Mouse (Mus musculus) induced T-regulatory cell, adult 2 months (primary cell): ENCODE measurements around the gene Kif1b.
A peak's percentile ranks its signal among the peaks of the same experiment; 100 is the strongest.
"Not testable (repeated sequence)": the region's sequence is repeated elsewhere in the genome, so short reads cannot be mapped to it uniquely, and the experiment has no call there.

ENCODE experiments used
- DNase-seq: peaks from one replicate; pipeline ENCODE4 v3.0.0-alpha.2; 2012; ENCODE audit warnings: low read depth

Kif1b gene

DNA sequence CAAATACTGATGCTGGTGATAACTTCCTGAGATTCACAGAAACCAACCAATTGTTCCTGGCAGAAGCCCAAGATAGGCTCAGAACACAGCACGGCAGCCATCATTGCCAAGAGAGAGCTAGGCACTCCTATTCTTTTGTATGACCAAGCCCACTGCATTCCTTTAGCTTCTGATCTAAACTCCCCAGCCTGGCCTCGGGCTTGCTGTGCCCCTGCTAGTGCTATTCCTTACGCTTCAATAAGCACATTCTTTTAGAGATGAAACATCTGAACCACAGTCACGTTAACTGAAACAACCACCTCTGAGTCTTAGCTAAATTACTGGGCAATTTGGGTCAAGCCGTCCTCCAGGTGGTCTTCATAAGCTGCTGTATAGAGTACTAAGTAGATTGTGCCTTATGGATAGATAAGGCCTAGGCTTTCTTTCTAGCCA lies 87.4 kb downstream of the Kif1b start:
- DNase-seq, result no peak

DNA sequence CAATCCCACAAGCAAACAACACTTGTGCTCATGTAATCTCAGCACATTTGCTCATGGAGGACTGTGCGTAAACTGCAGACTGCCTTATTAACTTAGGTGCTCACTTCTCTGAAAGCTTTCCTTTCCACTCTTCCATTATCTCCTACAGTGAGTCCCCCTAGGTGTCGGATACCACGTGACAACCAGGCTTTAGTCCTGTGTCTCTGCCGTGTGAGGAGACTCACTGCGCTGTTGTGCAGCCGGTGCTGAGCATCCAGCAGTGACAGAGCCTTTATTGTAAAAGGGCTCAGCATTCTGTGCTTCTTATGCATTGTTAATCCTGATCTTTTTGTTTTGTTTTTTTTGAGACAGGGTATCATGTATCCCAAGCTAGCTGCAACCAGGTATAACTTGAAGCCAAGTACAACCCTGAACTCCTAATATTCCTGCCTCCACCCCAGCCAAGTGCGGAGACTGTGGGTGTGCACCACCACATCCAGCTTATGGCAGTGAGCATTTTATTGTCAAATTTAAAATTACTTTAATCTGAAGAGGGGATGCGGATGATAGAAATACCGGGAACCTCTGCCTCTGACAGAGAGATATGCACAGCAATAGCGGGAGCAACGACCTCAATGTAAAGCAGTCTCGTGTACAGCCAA lies 88.0 kb downstream of the Kif1b start:
- DNase-seq, result no peak

DNA sequence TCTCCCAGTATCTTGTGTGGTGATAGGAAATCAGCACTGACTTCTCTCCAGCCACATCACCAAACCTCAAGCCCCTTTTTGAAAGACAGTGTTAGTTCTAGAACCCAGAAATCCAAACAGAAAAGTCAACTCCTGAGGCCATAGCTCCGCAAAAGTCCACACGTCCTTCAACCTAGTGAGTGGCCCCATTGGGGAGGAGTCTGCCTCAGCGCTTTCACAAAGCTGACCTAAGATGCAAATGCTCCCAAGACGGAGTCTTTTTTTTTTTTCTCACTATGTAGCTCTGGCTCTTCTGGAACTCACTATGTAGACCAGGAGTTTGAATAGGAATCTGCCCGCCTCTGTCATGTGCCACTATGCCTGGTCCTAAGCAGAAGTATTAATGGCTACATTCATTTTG lies 89.0 kb downstream of the Kif1b start:
- no peak for DNase-seq

DNA sequence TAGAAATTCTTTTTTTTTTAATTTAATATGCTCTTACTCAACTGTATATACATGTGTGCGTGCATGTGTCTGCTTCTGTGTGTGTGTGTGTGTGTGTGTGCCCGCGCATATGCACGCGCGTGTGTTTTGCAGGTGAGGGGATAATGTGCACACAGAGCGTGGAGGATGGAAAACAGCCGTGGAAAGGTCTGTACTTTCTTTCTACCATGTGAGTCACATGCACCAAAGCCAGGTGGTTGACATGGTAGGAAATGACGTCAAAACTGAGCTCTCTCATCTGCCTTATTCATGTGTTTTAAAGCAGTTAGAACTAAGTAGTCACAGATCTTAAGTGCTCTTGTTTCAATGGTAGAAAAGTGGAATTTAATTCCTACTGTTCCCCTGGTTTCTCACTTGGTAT lies 91.5 kb downstream of the Kif1b start:
- DNase-seq, result peak; percentile 13

DNA sequence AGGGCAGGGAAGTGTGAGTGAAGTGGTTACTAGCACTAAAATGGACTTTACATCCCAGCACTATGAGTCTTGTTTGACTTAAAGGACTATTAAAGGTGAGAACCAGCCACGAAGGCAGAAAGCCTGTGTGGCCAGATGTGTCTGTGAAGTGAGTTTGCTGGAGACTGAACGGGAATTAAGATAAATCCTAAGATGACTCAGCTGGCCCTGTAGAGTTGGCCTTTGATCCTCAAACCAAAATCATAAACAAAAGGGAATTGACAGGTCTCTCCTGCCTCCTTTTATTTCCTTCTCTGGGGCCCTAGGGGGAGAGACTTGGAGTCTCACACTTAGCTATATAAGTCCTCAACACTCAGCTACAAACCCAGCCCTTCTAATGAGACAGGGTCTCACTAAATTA lies 92.1 kb downstream of the Kif1b start:
- no peak for DNase-seq

DNA sequence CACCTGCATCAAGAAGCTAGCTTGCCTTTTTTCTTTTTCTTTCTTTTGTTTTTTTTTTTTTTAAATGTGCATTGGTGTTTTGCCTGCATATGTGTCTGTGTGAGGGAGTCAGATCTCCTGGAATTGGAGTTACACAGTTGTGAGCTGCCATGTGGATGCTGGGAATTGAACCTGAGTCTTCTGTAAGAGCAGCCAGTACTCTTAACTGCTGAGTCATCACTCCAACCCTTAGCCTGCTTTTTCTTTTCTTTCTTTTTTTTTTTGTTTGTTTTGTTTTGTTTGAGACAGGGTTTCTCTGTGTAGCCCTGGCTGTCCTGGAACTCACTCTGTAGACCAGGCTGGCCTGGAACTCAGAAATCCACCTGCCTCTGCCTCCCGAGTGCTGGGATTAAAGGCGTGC lies 93.0 kb downstream of the Kif1b start:
- DNase-seq, result not testable (repeated sequence)

DNA sequence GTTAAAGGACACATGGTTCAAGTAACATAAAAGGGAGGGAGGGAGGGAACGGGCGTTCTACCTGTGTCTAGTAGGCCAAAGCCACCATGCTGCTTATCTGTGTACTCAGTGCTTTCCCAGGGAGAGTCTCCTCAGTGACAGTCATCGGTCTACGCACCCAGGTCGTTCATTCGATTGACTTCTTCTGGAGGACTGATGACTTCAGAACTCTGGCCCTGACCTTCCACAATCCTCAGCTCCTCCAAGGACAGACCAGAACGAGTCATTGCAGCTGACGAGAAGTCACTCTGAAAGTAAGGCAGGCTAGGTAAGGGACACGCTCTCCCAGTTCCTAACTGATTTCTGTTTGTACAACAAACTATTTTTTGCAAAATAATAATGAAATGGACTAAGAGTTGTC lies 94.0 kb downstream of the Kif1b start:
- DNase-seq, result no peak

DNA sequence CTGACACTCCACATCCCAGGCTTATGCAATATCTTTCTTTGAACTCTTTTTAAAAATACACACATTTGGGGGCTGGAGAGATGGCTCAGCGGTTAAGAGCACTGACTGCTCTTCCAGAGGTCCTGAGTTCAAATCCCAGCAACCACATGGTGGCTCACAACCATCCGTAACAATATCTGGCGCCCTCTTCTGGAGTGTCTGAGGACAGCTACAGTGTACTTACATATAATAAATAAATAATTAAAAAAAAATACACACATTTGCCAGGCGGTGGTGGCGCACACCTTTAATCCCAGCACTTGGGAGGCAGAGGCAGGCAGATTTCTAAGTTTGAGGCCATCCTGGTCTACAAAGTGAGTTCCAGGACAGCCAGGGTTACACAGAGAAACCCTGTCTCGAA lies 96.1 kb downstream of the Kif1b start:
- DNase-seq, result not testable (repeated sequence)

DNA sequence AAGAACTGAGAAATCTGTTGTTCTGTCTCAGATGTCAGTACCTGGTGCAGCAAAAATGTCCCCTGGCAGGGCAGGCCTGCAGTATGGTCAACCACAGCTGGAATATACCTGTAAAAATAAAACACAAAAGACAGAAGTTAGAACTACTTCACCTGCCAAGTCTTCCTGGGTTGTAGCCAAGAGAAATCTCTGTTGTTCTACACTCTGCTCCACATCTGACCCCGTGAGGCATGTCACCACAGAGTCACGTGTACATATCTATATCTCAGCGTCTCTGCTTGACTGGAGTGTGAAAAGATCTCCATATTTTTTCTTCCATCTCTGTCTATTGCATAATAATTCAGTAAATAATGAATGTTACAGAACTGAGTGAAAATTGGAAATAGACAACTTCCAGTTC lies 105.0 kb downstream of the Kif1b start:
- no peak for DNase-seq

DNA sequence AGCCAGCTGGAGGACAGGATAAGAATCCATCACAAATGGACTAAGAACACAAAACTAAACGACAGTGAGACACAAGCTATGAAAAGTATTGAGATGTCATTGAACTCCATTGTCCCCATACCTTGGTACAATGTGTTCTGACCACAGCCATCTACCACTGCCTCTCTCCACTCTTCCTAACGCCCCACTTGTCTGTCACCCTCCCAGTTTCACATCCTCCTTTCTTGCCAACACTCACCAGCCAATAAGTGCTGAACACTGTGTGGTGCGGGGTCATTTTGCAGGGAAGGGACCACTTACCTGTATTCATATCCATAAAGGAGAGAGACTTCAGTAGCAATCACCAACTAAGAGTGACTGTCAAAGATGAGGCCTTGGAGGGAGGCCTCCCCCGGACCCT lies 106.4 kb downstream of the Kif1b start:
- no peak for DNase-seq

DNA sequence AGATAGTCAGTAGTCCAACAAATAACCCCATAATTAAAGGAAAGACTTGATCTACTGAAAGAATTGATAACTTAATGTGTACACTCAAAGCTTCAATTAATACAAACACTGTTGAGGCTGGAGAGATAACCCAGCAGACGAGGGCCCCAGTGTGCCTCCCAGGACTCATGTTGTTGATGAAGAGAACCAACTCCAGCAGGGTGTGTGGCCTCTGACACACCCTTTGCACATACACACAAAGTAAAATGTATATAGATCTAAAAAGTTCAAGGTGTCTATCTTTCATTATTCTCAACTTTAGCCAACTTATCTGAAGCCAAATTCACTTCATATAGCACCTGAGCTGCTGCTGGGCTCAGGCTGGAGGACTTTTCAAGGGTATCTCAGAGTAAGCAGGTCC lies 110.3 kb downstream of the Kif1b start:
- DNase-seq, result no peak

DNA sequence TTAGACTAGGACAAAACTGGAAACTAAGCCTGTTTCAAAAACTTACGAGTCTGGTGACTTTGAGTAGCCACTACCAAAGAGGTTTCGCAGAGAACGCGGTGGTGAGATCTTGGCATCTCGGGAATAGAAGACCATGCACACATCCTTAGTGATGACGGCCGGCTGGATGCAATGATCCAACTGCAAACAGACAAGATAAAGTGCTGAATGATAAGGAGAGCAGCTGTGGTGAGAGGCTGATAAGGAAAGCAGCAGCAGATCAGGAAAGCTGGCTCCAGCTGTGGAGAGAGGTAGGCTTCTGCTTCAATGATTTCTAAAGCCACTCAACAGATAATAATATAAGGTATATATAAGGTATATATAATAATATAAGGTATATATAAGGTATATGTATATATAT lies 116.4 kb downstream of the Kif1b start:
- no peak for DNase-seq

DNA sequence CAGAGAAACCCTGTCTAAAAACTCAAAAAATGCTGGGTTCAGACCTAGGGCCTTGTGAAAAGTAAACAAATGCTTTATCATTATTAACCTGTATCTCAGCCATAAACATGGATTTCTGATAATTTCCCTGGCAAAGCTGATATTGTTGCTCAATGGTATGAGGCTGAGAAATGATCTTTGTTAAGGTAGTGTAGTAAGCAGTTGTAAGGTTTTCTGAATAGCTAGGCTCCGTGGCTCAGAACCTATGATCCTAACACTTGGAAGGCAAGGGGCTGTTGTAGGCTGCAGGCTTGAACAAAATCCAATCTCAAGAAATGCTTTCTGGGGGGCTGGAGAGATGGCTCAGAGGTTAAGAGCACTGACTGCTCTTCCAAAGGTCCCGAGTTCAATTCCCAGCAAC lies 118.9 kb downstream of the Kif1b start:
- DNase-seq, result no peak

DNA sequence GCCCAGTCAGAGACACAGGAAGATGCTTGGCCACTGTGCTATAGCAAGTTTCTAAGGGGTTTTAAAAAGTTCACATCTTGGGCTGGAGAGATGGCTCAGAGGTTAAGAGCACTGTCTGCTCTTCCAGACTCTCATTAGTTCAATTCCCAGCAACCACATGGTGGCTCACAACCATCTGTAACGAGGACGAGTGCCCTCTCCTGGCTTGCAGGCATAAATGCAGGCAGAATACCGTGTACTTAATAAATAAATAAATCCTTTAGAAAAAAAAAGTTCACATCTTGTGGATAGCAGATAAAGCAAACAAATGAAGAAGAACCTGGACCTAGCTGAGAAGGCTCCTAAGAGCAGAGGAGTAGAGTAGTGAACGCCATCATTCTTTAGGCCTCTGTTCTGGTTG lies 124.7 kb downstream of the Kif1b start:
- DNase-seq, result peak; percentile 68

DNA sequence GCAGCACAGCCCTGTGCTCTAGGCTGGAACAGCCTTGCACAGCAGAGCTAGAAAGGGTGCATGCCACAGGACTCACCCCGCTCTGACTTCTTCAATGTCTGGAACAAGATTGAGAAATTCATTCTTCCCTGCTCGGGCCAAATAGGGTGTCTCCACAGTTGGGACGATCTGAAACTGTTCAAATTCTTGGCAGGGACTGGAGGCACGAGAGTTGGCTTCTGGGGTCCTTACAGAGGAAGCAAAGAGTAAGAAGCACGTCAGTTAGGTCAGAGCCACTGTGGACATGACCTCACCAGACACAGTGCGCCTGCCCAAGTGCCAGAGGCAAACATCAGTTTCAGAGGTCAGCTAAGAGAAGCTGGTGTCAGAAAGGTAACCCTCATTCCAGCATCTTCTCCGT lies 125.3 kb downstream of the Kif1b start:
- DNase-seq, result no peak

DNA sequence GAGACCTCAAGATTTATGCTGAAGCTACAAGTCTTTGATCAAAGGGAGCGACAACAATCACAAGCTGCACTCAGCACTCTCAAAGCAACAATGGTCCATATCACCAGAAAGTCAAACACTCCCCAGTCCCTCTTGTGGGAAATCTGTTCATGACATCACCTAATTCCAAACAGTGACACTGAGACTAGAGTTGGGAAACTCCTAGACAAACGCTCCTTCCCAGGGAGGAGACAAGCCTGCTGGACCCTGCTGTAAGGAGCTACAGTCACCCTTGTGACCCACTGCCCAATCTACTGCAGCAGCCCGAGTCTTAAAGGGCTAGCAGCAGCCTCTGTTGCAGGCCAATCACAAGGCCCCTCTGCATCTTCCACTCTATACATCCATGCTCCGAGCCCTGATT lies 127.9 kb downstream of the Kif1b start:
- no peak for DNase-seq

DNA sequence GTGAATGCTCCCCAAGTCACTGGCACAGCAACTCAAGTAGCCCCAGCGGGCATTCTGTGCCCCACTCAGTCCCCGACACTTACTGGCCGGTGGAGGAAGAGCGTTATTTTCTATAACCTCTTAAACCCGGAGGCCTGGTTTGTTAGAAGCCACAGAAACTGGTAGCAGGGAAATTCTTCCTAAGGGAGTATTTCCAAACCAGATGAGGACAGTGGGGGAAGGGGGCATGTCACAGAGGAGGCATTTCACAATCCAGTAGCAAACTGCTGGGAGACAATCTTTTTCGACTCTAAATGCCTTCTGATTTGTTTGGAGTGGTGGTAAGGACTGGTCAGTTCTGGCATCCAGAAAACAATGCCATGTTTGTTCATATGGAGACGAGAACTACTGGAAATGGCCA lies 128.3 kb downstream of the Kif1b start:
- DNase-seq, result no peak

DNA sequence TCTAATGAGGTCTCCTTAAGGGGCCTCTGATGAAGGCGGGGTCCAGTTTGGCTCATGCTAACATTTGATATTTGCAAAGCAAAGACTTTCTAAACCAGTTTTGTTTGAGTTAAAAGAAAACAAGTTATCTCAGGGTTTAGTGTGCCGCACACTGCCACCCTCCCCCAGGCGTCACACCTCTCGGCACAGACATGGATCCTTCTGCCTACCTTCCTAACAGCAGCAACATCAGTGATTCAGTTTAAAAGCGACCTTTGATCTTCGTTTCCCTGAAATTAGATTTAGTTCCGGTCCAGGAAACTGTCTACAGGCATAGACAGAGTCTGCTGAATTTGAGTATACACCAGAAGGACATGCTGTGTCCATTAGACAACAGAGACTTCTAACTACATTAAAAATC lies 129.2 kb downstream of the Kif1b start:
- no peak for DNase-seq

DNA sequence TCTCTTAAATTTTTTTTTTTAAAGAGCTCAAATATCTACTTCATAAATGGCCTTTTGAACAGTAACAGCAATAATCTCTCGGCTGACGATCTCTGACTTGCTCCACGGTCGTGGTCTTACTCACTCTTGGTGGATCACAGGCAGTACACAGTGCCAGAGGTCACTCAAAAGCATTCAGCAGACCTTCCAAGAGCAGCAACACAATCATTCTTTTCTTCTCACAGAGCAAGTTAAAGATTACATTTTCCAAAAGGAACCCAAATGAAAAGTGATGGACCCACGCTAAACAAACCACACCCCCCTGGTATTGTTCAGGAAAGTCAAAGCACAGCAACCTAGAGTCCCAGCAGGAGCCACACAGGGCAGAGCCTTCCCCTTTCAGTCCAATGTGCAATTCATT lies 130.4 kb downstream of the Kif1b start:
- no peak for DNase-seq

DNA sequence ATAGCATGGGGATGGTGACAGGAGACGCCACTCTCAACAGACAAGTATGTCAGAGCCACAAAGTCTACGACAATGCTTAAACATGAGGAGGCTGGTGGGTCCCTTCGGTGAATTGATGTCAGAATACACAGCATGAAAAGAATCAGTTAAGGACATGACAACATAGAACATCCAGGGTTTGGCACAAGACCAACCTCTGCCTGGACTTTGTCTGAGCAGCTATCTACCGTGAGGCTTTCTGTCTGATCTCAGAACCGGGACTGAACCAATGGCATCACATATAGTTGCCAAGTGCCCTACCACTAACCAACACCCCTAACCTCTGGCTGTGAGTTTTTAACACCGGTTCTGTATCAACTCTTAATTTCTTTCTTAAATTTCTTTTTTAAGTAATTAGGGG lies 130.8 kb downstream of the Kif1b start:
- no peak for DNase-seq

DNA sequence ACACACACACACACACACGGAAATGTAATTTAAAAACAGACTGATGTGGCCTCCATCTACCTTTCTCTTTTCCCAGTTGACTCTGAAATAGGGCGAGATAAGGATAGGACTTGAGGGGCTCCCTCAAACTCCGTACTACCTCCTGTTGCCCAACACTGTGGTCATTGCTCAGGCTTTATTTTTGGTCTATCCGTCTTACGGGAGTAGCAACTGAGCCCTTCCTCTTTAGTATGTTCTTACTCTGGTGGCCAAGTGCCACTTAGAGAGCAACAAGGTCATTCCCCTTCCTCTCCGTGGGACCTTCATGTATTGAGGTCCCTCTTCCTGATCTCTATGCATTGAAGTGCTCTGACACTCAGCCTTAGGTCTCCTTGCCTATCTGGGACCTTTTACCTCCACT lies 133.8 kb downstream of the Kif1b start:
- DNase-seq, result no peak

DNA sequence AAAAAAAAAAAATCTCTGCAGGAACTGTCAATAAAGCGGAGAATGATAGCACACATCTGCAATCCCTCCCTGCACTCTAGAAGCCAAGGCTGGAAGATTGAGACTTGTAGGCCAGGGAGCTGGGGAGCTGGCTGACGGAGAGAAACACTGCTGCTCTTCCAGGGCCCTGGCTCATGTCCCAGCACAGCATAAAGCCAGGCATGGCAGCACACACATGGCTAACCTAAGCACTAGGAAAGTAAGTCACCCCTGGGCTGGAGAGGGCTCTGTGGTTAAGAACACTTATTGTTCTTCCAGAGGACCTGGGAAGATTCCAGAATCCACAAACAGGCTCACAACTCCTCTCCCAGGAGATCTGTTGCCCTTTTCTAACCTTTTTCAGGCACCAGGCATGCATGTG lies 134.8 kb downstream of the Kif1b start:
- no peak for DNase-seq

DNA sequence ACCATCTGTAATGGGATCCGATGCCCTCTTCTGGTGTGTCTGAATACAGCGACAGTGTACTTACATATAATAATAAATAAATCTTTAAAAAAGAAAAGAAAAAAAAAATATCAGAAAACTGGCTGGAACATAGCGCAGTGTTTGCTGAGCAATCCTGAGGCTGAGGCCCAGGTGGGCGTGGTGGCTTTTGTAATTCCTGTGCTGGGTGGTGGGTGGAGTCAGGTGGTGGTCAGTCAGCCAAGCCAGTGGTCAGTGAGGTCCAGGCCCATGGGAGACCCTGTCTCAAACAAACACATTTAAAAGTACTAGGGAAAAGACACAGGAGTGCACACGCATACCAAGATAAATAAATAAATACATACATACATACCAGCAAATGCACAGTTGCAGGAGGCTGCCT lies 135.4 kb downstream of the Kif1b start:
- DNase-seq, result no peak

DNA sequence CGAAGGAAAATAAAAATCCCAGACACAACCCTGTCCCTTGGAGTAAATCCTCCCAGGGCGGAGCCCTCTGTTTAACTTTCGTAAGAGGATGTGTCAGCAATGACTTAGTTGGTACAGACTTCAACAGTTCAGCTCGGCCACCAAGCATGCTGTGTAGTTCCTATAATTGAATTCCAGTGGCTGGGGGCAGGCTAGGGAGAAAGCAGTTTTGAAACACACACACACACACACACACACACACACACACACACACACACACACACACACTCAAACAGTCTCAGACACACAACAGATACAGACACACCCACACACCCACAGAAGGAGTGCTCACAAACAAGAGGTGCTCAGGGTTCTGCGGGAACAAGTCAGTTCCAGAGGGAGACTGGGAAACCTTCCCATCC lies 135.9 kb downstream of the Kif1b start:
- DNase-seq, result no peak

DNA sequence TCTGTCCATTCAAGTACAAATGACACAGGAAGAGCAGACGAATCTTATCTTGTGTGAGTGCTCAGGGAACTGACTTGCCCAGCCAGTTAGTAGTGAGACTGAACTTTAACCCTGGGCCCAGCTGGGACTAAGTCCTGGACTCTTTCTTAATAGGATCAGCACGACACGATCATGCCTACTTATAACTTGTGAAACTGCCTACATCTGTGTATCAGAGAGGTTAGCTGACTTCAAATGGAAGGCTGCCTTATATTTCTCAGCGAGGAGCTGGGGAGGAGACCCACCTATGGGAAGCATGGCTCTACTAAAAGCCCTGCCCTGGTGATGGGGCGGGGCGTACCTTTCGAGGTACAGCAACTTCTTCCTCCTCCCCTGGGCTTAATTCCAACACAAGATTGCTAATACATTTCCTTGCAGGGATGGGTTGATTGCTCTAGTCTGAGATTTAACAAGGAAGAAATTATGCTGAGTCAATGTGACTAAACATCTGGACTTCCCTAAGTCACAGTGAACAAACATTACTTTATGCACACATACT lies 137.0 kb downstream of the Kif1b start:
- DNase-seq, result no peak
